Comparison of ENCODE assay signal across 12 mouse cellular contexts in the genomic region with DNA sequence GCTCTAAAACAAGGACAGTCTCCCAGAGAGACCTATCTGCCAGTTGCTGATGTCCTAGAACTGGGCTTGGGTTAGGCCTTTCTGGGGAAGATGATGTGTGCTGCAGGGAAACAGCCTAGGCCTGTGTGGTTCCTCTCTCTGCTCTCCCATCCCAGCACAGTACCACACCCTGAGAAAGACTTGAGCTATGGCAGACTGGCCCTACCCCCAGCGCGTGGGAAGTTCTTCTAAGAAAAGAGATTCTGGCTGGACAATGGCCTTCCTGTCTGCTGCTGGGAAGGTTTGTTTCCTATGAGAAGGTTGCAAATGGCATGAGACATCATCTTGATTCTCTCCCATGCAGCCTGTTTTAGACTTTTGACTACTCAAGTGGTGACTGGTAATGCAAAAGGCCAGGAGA.
DNase-seq lines count a peak whose midpoint lies in the region; ATAC-seq lines count a peak whose summit lies in the region.
"Had no signal": no experiment of that assay in that cellular context is flagged by ENCODE, and none has a peak within 500 bp of the region (broad histone marks: within the 10 kb centered on the region; RNA-seq: fewer than 3 reads in every experiment).

No protein-coding gene starts in this region.

- H3K4me2 ChIP-seq in forebrain, embryonic 13.5 days: no peak overlapping the region
- H3K4me2 ChIP-seq in heart, embryonic 15.5 days: no peak overlapping the region
- no peak overlapping the region for H3K4me2 ChIP-seq in lung, embryonic 16.5 days (ENCODE audit: low read depth, low read length)
- H3K4me2 ChIP-seq: embryonic facial prominence, embryonic 15.5 days; lung, embryonic 14.5 days had no signal

- no peaks in the 10 kb centered on the region for H3K9me3 ChIP-seq in forebrain, embryonic 10.5 days
- no peaks in the 10 kb centered on the region for H3K9me3 ChIP-seq in forebrain, embryonic 13.5 days (replicated peaks)
- no peaks in the 10 kb centered on the region for H3K9me3 ChIP-seq in heart, embryonic 15.5 days (replicated peaks)
- H3K9me3 ChIP-seq in lung, embryonic 16.5 days (ENCODE audit: control insufficient read depth, low read length): no peaks in the 10 kb centered on the region
- H3K9me3 ChIP-seq: embryonic facial prominence, embryonic 15.5 days had no signal

- no peaks in the 10 kb centered on the region for H3K27me3 ChIP-seq in forebrain, embryonic 10.5 days (ENCODE audit: poor library complexity, severe bottlenecking)
- H3K27me3 ChIP-seq in forebrain, embryonic 13.5 days: no peaks in the 10 kb centered on the region
- no peaks in the 10 kb centered on the region for H3K27me3 ChIP-seq in heart, embryonic 15.5 days
- no peaks in the 10 kb centered on the region for H3K27me3 ChIP-seq in lung, embryonic 16.5 days (ENCODE audit: control insufficient read depth, insufficient read depth, low read depth, low read length)
- H3K27me3 ChIP-seq: embryonic facial prominence, embryonic 15.5 days had no signal

- DNase-seq in forebrain, embryonic 10.5 days (ENCODE audit: extremely low spot score, low spot score): no peak
- DNase-seq in layer of hippocampus, adult 11-12 months (ENCODE audit: low spot score): peak; percentile 35
- DNase-seq in layer of hippocampus, adult 8-10 months (ENCODE audit: low spot score in 2 of 2): no peak
- DNase-seq in embryo, embryonic 11 days: no peak
- DNase-seq in spleen, postnatal 4 days (ENCODE audit: low spot score in 2 of 2): no peak
- DNase-seq: adrenal gland, adult 8-10 months; cerebellum, adult 11-12 months; lung, embryonic 14.5 days had no signal

- no peak overlapping the region for H3K4me3 ChIP-seq in forebrain, embryonic 10.5 days
- no peak overlapping the region for H3K4me3 ChIP-seq in forebrain, embryonic 13.5 days
- H3K4me3 ChIP-seq in heart, embryonic 15.5 days: no peak overlapping the region
- H3K4me3 ChIP-seq in lung, embryonic 16.5 days (ENCODE audit: low read length): no peak overlapping the region
- H3K4me3 ChIP-seq: embryonic facial prominence, embryonic 15.5 days had no signal

- WGBS in forebrain, embryonic 10.5 days: 72% methylated on average over 2 of the region's 2 CpGs
- WGBS in forebrain, embryonic 13.5 days: 83% methylated on average over 2 of the region's 2 CpGs
- 55% methylated on average over 2 of the region's 2 CpGs for WGBS in heart, embryonic 15.5 days
- 69% methylated on average over 2 of the region's 2 CpGs for WGBS in lung, embryonic 16.5 days

- no peak for ATAC-seq in forebrain, embryonic 13.5 days
- ATAC-seq in heart, embryonic 15.5 days (replicated peaks; ENCODE audit: insufficient number of reproducible peaks, insufficient read depth, low FRiP score, low read depth): 0 out of 2 replicates have a peak, but pooled peaks have one; percentile 60
- 0 out of 2 replicates have a peak, but pooled peaks have one; percentile 45 for ATAC-seq in lung, embryonic 16.5 days (ENCODE audit: low read depth)

- peaks cover 5% of the 10 kb centered on the region for H3K36me3 ChIP-seq in forebrain, embryonic 10.5 days (replicated peaks)
- 0 out of 2 replicates have a peak, but pooled peaks cover 2% of the 10 kb centered on the region for H3K36me3 ChIP-seq in forebrain, embryonic 13.5 days (ENCODE audit: poor library complexity, severe bottlenecking)
- H3K36me3 ChIP-seq in heart, embryonic 15.5 days: no peaks in the 10 kb centered on the region
- no peaks in the 10 kb centered on the region for H3K36me3 ChIP-seq in lung, embryonic 16.5 days (ENCODE audit: control insufficient read depth, insufficient read depth, low read length)

- H3K9ac ChIP-seq in forebrain, embryonic 13.5 days: no peak overlapping the region
- no peak overlapping the region for H3K9ac ChIP-seq in heart, embryonic 15.5 days
- no peak overlapping the region for H3K9ac ChIP-seq in lung, embryonic 16.5 days (ENCODE audit: low read length)
- H3K9ac ChIP-seq: embryonic facial prominence, embryonic 15.5 days; lung, embryonic 14.5 days had no signal

- peaks cover 14% of the 10 kb centered on the region for H3K4me1 ChIP-seq in forebrain, embryonic 10.5 days
- H3K4me1 ChIP-seq in forebrain, embryonic 13.5 days: peaks cover 25% of the 10 kb centered on the region
- H3K4me1 ChIP-seq in heart, embryonic 15.5 days (replicated peaks): peaks cover 35% of the 10 kb centered on the region
- peaks cover 15% of the 10 kb centered on the region for H3K4me1 ChIP-seq in lung, embryonic 16.5 days (replicated peaks; ENCODE audit: control insufficient read depth, insufficient read depth, low read length)
- H3K4me1 ChIP-seq: embryonic facial prominence, embryonic 15.5 days had no signal

- 0 out of 2 replicates have a peak overlapping the region, but pooled peaks have one; percentile 1 for H3K27ac ChIP-seq in forebrain, embryonic 10.5 days
- H3K27ac ChIP-seq in forebrain, embryonic 13.5 days: no peak overlapping the region
- 0 out of 2 replicates have a peak overlapping the region, but pooled peaks have one; percentile 23 for H3K27ac ChIP-seq in heart, embryonic 15.5 days
- 0 out of 2 replicates have a peak overlapping the region, but pooled peaks have one; percentile 14 for H3K27ac ChIP-seq in lung, embryonic 16.5 days (ENCODE audit: low read length)
- H3K27ac ChIP-seq: embryonic facial prominence, embryonic 15.5 days had no signal
